Mouse (Mus musculus): ENCODE measurements around the gene Rftn1.

GRCm38 (mm10) chr17:50037416-50037815 is 153.1 kb downstream of the Rftn1 start:
- TF ChIP-seq CTCF (IDR thresholded peaks at IDR 0.05; ENCODE audit: borderline replicate concordance, control insufficient read depth, extremely low read depth, insufficient read depth, low read length, poor library complexity) (no peak), POLR2A (IDR thresholded peaks at IDR 0.05; ENCODE audit: control insufficient read depth, extremely low read depth, insufficient read depth, low read length, poor library complexity) (no peak)

Measured in thymus, adult 2 months (tissue).